Mouse (Mus musculus): ENCODE measurements around the gene Astn2. TPM values are rescaled to one million over a fixed set of nuclear protein-coding genes. Genes with fewer than 3 reads are reported as not detected.

The Astn2 gene
- polyA plus RNA-seq, 1 experiment from 2014 or later: 0.08 TPM

- no peak overlapping the region for H3K9ac ChIP-seq (ENCODE audit: low read length)
- WGBS: 64% methylated on average over 6 of the region's 6 CpGs
- no peak overlapping the region for H3K27ac ChIP-seq (ENCODE audit: low read length)
- no peaks in the 10 kb centered on the region for H3K27me3 ChIP-seq (ENCODE audit: control insufficient read depth, insufficient read depth, low read depth, low read length)
- no peak overlapping the region for H3K4me3 ChIP-seq (ENCODE audit: low read length)
- no peaks in the 10 kb centered on the region for H3K4me1 ChIP-seq (replicated peaks; ENCODE audit: control insufficient read depth, insufficient read depth, low read length)
- H3K36me3 ChIP-seq (ENCODE audit: control insufficient read depth, insufficient read depth, low read length): no peaks in the 10 kb centered on the region
- ATAC-seq (ENCODE audit: low read depth): no peak
- H3K9me3 ChIP-seq (ENCODE audit: control insufficient read depth, low read length): no peaks in the 10 kb centered on the region
- H3K4me2 ChIP-seq (ENCODE audit: low read depth, low read length): no peak overlapping the region
Measured at GRCm38 (mm10) chr4:65531621-65532020, 872.8 kb downstream of the Astn2 start.

DNA sequence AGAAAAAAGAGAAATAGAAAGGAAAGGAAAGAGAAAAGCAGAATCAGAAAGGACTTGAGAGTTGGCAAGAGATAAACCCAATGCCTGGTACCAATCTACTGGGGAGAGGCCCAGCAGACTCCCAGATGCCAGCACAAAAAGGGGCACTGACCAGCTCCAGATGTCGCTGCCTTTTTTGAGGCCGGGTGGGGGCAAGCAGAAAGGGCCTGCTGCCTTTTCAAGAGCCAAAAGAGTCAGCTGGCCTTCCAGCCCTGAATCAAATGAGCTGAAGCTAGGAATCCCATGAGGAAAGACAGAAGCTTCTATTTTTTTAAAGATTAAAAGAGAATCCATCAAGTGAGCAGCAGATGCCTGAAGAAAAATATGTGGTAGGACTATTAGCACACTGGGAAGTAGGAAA, 873.5 kb downstream of the Astn2 start:
- Histone ChIP-seq H3K9me3 (ENCODE audit: control insufficient read depth, low read length) (no peaks in the 10 kb centered on the region), H3K4me1 (replicated peaks; ENCODE audit: control insufficient read depth, insufficient read depth, low read length) (no peaks in the 10 kb centered on the region), H3K4me3 (ENCODE audit: low read length) (no peak overlapping the region), H3K27me3 (ENCODE audit: control insufficient read depth, insufficient read depth, low read depth, low read length) (no peaks in the 10 kb centered on the region), H3K9ac (ENCODE audit: low read length) (no peak overlapping the region), H3K27ac (ENCODE audit: low read length) (no peak overlapping the region), H3K4me2 (ENCODE audit: low read depth, low read length) (no peak overlapping the region), H3K36me3 (ENCODE audit: control insufficient read depth, insufficient read depth, low read length) (no peaks in the 10 kb centered on the region)
- ATAC-seq (ENCODE audit: low read depth): no peak
- WGBS: 65% methylated on average over 2 of the region's 2 CpGs

DNA sequence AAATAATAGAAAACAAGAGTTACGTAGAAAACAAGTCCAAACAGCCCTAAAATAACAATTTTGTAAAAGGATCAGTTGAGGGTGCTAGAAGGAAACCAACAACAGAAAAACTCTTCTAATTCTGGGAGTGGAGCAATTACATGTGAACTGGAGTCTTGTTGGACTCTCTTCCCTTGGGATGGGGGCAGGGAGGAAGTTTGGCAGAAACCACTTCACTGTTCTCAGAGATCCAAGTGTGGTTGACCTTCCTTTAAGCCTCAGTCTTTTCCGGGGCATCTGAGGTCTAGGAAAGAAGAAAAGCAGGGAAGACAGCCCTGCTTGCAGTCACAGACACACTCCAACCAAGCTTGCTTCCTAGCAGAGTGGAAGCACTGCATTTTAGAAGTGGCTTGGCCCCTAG, 896.3 kb downstream of the Astn2 start:
- no peaks in the 10 kb centered on the region for H3K4me1 ChIP-seq (replicated peaks; ENCODE audit: control insufficient read depth, insufficient read depth, low read length)
- no peak overlapping the region for H3K9ac ChIP-seq (ENCODE audit: low read length)
- no peaks in the 10 kb centered on the region for H3K27me3 ChIP-seq (ENCODE audit: control insufficient read depth, insufficient read depth, low read depth, low read length)
- WGBS: 49% methylated on average over 2 of the region's 2 CpGs
- H3K36me3 ChIP-seq (ENCODE audit: control insufficient read depth, insufficient read depth, low read length): no peaks in the 10 kb centered on the region
- ATAC-seq (ENCODE audit: low read depth): no peak
- no peak overlapping the region for H3K27ac ChIP-seq (ENCODE audit: low read length)
- no peaks in the 10 kb centered on the region for H3K9me3 ChIP-seq (ENCODE audit: control insufficient read depth, low read length)
- no peak overlapping the region for H3K4me2 ChIP-seq (ENCODE audit: low read depth, low read length)
- no peak overlapping the region for H3K4me3 ChIP-seq (ENCODE audit: low read length)

DNA sequence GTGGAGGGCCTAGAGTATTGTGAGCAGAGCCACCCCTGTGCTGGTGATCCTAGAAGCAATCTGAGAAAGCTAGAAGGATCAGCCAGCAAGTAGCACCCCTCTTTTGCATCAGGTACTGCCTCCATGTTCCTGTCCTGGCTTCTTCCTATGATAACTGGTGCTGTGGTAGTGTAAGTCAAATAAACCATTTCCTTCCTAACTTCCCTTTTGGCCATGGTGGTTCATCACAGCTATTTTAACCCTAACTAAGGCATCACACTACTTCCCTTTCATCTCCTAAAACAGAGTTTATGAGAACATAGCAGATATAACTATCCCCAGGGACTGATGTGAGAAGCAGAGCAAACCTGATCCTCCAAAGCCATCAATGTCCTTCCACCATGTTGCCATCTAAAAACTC, 897.5 kb downstream of the Astn2 start:
- Histone ChIP-seq H3K36me3 (ENCODE audit: control insufficient read depth, insufficient read depth, low read length) (no peaks in the 10 kb centered on the region), H3K9ac (ENCODE audit: low read length) (no peak overlapping the region), H3K4me2 (ENCODE audit: low read depth, low read length) (no peak overlapping the region), H3K9me3 (ENCODE audit: control insufficient read depth, low read length) (no peaks in the 10 kb centered on the region), H3K27ac (ENCODE audit: low read length) (no peak overlapping the region), H3K4me1 (replicated peaks; ENCODE audit: control insufficient read depth, insufficient read depth, low read length) (no peaks in the 10 kb centered on the region), H3K4me3 (ENCODE audit: low read length) (no peak overlapping the region), H3K27me3 (ENCODE audit: control insufficient read depth, insufficient read depth, low read depth, low read length) (no peaks in the 10 kb centered on the region)
- no peak for ATAC-seq (ENCODE audit: low read depth)

DNA sequence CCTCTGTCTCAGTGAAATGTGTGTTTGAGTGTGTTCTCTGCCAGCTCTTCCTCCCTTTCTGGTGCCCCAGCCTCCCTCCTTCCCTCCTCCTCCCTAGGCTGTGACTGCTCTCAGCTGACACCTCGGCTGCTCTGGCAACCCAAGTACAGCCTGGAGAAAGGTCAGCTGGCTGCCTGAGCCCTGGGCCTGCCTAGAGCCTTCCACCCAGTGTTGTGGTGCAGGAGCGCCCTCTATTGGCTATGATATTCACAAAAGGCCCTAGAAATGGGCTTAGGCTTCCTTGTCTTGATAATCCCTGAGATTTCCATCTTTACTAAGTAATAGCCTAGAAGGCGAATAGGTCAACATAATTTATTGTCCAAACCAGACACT, 908.0 kb downstream of the Astn2 start:
- 1% methylated on average over 3 of the region's 3 CpGs for WGBS
- H3K4me3 ChIP-seq (ENCODE audit: low read length): no peak overlapping the region
- no peaks in the 10 kb centered on the region for H3K36me3 ChIP-seq (ENCODE audit: control insufficient read depth, insufficient read depth, low read length)
- H3K9me3 ChIP-seq (ENCODE audit: control insufficient read depth, low read length): no peaks in the 10 kb centered on the region
- H3K9ac ChIP-seq (ENCODE audit: low read length): no peak overlapping the region
- peak; percentile 100 for ATAC-seq (ENCODE audit: low read depth)
- no peaks in the 10 kb centered on the region for H3K27me3 ChIP-seq (ENCODE audit: control insufficient read depth, insufficient read depth, low read depth, low read length)
- H3K27ac ChIP-seq (ENCODE audit: low read length): no peak overlapping the region; the same call in 1 of the 2 replicates
- H3K4me1 ChIP-seq (replicated peaks; ENCODE audit: control insufficient read depth, insufficient read depth, low read length): peaks cover 7% of the 10 kb centered on the region; the same call in 1 of the 2 replicates
- no peak overlapping the region for H3K4me2 ChIP-seq (ENCODE audit: low read depth, low read length)

GRCm38 (mm10) chr4:65495705-65496462, 908.5 kb downstream of the Astn2 start:
- Histone ChIP-seq H3K9ac (ENCODE audit: low read length) (no peak overlapping the region), H3K4me2 (ENCODE audit: low read depth, low read length) (no peak overlapping the region), H3K36me3 (ENCODE audit: control insufficient read depth, insufficient read depth, low read length) (no peaks in the 10 kb centered on the region), H3K4me3 (ENCODE audit: low read length) (no peak overlapping the region), H3K9me3 (ENCODE audit: control insufficient read depth, low read length) (no peaks in the 10 kb centered on the region), H3K27me3 (ENCODE audit: control insufficient read depth, insufficient read depth, low read depth, low read length) (no peaks in the 10 kb centered on the region), H3K4me1 (replicated peaks; ENCODE audit: control insufficient read depth, insufficient read depth, low read length) (peaks cover 7% of the 10 kb centered on the region; the same call in 1 of the 2 replicates), H3K27ac (ENCODE audit: low read length) (no peak overlapping the region; the same call in 1 of the 2 replicates)
- WGBS: 39% methylated on average over 6 of the region's 6 CpGs
- peak; percentile 15 for ATAC-seq (ENCODE audit: low read depth)

DNA sequence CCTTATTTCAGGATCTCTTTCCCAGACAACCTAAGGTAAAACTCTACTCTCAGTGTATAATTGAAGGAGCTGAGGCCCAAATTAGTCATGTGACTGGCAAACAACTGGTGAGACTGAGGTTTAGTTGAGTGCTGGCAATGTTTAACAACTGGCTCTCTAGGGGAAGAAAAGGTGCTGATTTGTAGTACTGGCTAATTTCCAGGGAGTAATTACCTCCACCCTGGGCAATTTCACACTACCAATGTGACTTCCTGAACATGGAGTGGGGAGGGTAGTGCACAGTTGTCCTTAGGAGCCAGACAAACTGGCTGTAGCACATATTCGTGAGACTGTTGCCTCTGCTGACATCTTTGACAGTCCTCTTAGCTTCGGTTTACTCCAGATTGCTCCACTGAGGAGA, 912.9 kb downstream of the Astn2 start:
- WGBS: 61% methylated on average over 2 of the region's 2 CpGs
- H3K27me3 ChIP-seq (ENCODE audit: control insufficient read depth, insufficient read depth, low read depth, low read length): no peaks in the 10 kb centered on the region
- H3K4me1 ChIP-seq (replicated peaks; ENCODE audit: control insufficient read depth, insufficient read depth, low read length): peaks cover 7% of the 10 kb centered on the region; the same call in 1 of the 2 replicates
- no peak overlapping the region for H3K4me2 ChIP-seq (ENCODE audit: low read depth, low read length)
- H3K9ac ChIP-seq (ENCODE audit: low read length): no peak overlapping the region
- no peak for ATAC-seq (ENCODE audit: low read depth)
- H3K9me3 ChIP-seq (ENCODE audit: control insufficient read depth, low read length): no peaks in the 10 kb centered on the region
- H3K27ac ChIP-seq (ENCODE audit: low read length): no peak overlapping the region
- no peak overlapping the region for H3K4me3 ChIP-seq (ENCODE audit: low read length)
- no peaks in the 10 kb centered on the region for H3K36me3 ChIP-seq (ENCODE audit: control insufficient read depth, insufficient read depth, low read length)

GRCm38 (mm10) chr4:65489711-65490110, 914.7 kb downstream of the Astn2 start:
- H3K27me3 ChIP-seq (ENCODE audit: control insufficient read depth, insufficient read depth, low read depth, low read length): no peaks in the 10 kb centered on the region
- no peaks in the 10 kb centered on the region for H3K36me3 ChIP-seq (ENCODE audit: control insufficient read depth, insufficient read depth, low read length)
- H3K27ac ChIP-seq (ENCODE audit: low read length): no peak overlapping the region
- WGBS: 66% methylated on average over 3 of the region's 3 CpGs
- no peak overlapping the region for H3K9ac ChIP-seq (ENCODE audit: low read length)
- no peak for ATAC-seq (ENCODE audit: low read depth)
- H3K4me2 ChIP-seq (ENCODE audit: low read depth, low read length): no peak overlapping the region
- H3K9me3 ChIP-seq (ENCODE audit: control insufficient read depth, low read length): no peaks in the 10 kb centered on the region
- H3K4me3 ChIP-seq (ENCODE audit: low read length): no peak overlapping the region
- no peaks in the 10 kb centered on the region for H3K4me1 ChIP-seq (replicated peaks; ENCODE audit: control insufficient read depth, insufficient read depth, low read length)

DNA sequence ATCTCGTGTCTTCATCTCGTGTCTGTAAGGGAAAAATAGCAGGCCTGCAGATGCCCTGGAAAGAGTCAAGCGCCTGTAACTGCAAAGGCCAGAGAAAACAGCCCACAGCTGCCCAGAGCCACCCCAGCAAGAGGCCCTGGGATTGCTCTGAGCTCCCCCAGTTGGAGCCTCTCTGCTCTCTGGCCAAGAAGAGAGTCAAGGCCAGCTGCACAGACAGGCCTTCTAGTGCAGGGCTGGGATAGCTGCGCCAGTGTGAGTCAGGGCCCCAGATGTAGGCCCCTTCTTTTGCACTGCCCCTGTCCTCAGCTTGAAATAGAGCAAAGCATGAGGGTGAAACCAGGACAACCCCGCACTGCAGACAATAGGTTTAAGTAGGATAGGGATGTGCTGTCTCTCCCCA, 922.8 kb downstream of the Astn2 start:
- H3K36me3 ChIP-seq (ENCODE audit: control insufficient read depth, insufficient read depth, low read length): no peaks in the 10 kb centered on the region
- H3K9me3 ChIP-seq (ENCODE audit: control insufficient read depth, low read length): no peaks in the 10 kb centered on the region
- no peak overlapping the region for H3K9ac ChIP-seq (ENCODE audit: low read length)
- 67% methylated on average over 5 of the region's 5 CpGs for WGBS
- no peaks in the 10 kb centered on the region for H3K4me1 ChIP-seq (replicated peaks; ENCODE audit: control insufficient read depth, insufficient read depth, low read length)
- no peak overlapping the region for H3K4me3 ChIP-seq (ENCODE audit: low read length)
- no peaks in the 10 kb centered on the region for H3K27me3 ChIP-seq (ENCODE audit: control insufficient read depth, insufficient read depth, low read depth, low read length)
- peak; percentile 60; the same call in 1 of the 2 replicates for ATAC-seq (ENCODE audit: low read depth)
- H3K4me2 ChIP-seq (ENCODE audit: low read depth, low read length): no peak overlapping the region
- no peak overlapping the region for H3K27ac ChIP-seq (ENCODE audit: low read length)

Measured in lung, embryonic 16.5 days (tissue).